Mouse (Mus musculus): ENCODE data around the gene Lrrc27.

The Lrrc27 gene

DNA sequence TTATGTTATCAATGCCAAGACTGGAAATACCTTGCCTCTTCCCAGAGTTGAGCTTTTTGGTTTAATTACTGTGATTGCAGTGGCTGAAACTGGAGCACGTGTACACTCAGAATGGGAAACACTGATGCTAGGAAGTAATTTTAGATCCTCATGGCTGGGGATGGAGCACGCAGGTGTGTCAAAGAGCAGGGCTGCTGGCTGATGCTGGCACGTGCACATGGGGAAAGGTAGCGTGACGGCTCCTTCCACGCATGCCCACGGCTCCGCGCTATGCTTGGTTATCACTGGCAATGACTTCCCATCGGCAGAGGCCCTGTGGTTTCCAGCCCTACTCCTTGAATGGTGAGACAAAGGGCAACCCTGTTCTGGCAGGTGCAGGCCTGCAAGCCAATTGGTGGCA is 63.4 kb downstream of the Lrrc27 start:
- no peak for DNase-seq

DNA sequence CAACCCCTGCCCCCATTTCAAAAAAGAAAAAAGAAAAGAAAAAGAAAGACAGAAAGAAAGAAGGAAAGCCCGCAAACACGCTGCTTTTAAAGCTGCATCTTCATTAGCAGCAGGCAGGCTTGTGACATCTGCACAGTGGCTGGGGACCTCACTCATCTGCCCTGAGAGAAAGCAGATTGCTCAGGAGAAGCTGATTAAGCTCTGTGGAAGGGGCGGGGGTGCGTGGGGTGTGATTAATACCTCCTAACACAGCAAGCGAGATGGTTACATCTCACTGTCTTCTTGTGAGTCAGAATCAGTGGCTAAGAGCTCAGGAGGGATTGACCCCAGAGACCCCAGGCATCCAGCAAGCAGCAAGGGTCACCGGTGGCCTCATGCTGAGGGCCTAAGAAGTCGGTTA is 64.7 kb downstream of the Lrrc27 start:
- peak; percentile 41 for DNase-seq

DNA sequence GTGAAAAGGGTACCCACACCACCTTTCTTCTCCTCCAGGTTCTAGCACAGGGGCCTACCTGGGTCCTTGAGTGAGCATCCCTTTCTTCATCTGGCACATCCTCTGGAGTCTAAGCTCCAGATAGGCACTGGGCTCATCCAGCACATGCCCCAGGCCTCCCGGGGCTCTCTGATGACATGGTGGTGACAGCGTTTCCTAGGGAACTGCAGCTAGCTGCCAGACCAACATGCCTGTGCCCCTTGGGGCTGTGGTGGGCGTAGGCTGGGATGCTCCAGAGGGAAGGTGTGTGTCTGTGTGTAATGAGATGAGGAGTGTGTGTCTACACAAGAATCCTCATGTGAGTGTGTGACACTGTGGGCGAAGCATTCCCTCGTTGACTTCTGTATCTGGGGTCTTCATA is 66.8 kb downstream of the Lrrc27 start:
- no peak for DNase-seq

DNA sequence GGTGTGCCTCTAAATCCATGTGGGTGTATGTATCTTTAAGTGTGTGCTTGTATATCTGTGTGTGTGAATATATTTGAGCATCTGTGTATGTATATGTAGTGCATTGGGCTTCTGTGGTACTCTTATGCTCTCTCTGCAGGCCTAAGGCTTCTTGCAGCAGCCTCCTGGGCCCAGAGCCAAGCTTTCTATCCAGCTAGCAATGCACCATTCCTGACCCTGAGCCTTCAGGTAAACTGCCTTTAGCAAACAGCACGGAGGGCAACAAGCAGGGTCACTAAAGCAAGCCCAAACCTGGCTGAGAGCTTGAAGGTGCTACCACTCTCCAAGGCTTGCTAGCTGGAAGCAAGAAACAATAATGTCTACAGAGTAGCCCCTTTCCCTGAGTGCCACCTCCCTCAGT is 67.3 kb downstream of the Lrrc27 start:
- no peak for DNase-seq

DNA sequence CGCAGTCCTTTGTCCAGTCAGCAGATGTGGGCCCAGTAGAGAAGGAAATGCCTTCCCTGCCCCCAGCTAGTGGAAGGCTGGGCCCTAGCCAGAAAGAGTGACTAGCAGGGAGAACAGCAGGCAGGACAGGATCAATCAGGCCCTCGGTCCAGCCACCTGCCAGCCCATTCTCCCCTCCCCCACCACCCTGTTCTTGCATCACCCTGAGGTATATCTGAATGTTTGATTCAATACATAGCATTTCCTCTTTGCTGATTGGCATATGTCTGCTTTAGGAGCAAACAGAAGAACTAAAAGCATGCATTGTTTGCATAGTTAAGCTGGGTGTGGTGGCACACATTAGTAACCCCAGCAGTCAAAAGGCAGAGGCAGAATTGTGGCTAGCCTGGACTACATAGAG is 68.4 kb downstream of the Lrrc27 start:
- no peak for DNase-seq

DNA sequence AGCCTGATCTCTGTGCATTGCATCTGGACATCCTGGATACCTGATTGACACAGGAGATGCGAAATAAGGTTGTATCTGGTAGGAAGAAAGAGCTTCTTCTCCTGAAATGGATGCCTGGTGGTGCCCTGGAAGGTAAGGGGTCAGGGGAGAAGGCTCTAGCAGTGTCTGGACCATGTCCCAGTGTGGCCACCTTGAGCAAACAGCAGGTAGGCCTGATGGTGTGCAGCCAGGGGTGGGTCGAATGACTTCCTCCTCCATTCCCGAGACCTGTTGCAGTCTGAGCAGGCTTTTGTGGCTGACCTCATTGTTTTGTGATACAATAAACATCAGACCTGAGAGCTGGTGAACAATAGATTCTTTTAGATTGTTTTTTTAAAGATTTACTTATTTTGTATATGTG is 69.2 kb downstream of the Lrrc27 start:
- DNase-seq = no peak

DNA sequence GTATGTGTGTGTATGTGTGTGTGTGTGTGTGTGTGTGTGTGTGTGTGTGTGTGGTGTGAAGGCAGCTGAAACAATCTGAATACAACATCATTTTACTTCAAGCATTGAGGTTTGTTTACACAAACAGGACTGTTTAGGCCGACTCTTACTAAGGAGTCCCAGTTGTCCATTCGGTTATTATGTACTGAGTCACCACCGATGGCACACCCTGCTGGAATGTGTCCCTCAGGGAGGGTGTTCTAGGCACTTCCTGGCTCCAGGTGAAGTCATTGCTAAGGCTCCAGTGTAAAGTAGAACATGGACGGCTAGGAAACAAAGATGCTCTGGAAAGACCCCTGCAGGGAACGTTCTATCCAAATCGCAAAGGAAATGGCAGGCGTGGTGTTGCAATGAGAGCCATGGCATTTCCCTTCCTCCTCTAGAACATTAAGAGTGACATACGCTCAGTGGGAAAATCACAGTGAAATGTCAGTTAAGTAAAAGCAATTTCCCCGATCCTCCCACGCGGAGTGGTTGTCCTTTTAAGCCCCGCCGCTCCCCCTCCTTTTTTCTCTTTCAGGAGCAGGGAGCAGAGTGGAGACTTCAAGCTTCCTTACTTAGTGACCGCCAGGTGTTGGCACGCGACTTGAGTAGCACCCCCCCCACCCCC is 72.6 kb downstream of the Lrrc27 start:
- peak; percentile 31 for DNase-seq

DNA sequence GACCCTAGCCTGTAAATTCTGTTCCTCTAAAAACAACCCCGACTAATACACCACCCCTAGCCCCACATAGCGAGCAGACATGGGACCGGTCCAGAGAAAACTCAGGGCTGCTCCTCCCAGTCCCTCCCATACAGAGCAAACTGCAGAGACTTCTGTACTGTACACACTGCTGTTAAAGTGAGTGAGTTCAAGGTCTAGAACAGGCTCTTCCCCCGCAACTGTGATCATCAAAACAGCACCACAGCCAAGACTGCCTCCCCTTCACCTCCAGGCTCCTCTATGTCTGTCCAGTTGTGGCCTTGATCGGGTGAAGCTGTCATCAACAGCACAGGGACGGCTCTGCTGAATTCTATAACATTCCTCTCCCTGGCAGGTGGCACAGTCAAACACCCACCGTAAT is 75.8 kb downstream of the Lrrc27 start:
- no peak for DNase-seq
